Mouse (Mus musculus): ENCODE measurements around the gene Kcnk4.

Gene Kcnk4

GRCm38 (mm10) chr19:6937541-6938465, 3.5 kb upstream of the Kcnk4 start:
- DNase-seq (ENCODE audit: low read depth, low spot score) = no peak

- DNase-seq (ENCODE audit: low read depth, low spot score) = peak; percentile 75
Observed at GRCm38 (mm10) chr19:6936299-6936698, 2.0 kb upstream of the Kcnk4 start.

GRCm38 (mm10) chr19:6933436-6934194, 700 bp downstream of the Kcnk4 start:
- DNase-seq (ENCODE audit: low read depth, low spot score) = peak; percentile 51

- DNase-seq (ENCODE audit: low read depth, low spot score) = no peak
Observed at GRCm38 (mm10) chr19:6933102-6933435, 1.2 kb downstream of the Kcnk4 start.

- no peak for DNase-seq (ENCODE audit: low read depth, low spot score)
Observed at GRCm38 (mm10) chr19:6932018-6932417, 2.3 kb downstream of the Kcnk4 start.

- DNase-seq (ENCODE audit: low read depth, low spot score) = no peak
Observed at GRCm38 (mm10) chr19:6931002-6931401, 3.3 kb downstream of the Kcnk4 start.

GRCm38 (mm10) chr19:6928080-6928479, 6.2 kb downstream of the Kcnk4 start:
- no peak for DNase-seq (ENCODE audit: low read depth, low spot score)

- DNase-seq (ENCODE audit: low read depth, low spot score) = no peak
Observed at GRCm38 (mm10) chr19:6926559-6927255, 7.6 kb downstream of the Kcnk4 start.

GRCm38 (mm10) chr19:6925611-6926329, 8.5 kb downstream of the Kcnk4 start:
- DNase-seq (ENCODE audit: low read depth, low spot score) = peak; percentile 57

GRCm38 (mm10) chr19:6925307-6925573, 9.1 kb downstream of the Kcnk4 start, which contains the start of gene Catsperz:
Gene Catsperz, minus strand, starts transcription at chr19:6925380.
- no peak for DNase-seq (ENCODE audit: low read depth, low spot score)

GRCm38 (mm10) chr19:6924461-6925306, 9.6 kb downstream of the Kcnk4 start:
- peak; percentile 82 for DNase-seq (ENCODE audit: low read depth, low spot score)

- DNase-seq (ENCODE audit: low read depth, low spot score) = no peak
Observed at GRCm38 (mm10) chr19:6922901-6923735, 11.2 kb downstream of the Kcnk4 start.

GRCm38 (mm10) chr19:6921647-6922567, 12.4 kb downstream of the Kcnk4 start, which contains the start of gene Esrra:
Gene Esrra, minus strand, starts transcription at chr19:6921813.
- peak; percentile 100 for DNase-seq (ENCODE audit: low read depth, low spot score)

GRCm38 (mm10) chr19:6920741-6921636, 13.3 kb downstream of the Kcnk4 start:
- peak; percentile 77 for DNase-seq (ENCODE audit: low read depth, low spot score)

- DNase-seq (ENCODE audit: low read depth, low spot score) = no peak
Observed at GRCm38 (mm10) chr19:6919876-6920740, 14.2 kb downstream of the Kcnk4 start.

GRCm38 (mm10) chr19:6919431-6919830, 14.9 kb downstream of the Kcnk4 start:
- no peak for DNase-seq (ENCODE audit: low read depth, low spot score)

GRCm38 (mm10) chr19:6918321-6918720, 16.0 kb downstream of the Kcnk4 start:
- DNase-seq (ENCODE audit: low read depth, low spot score) = no peak
